Mouse (Mus musculus): ENCODE data around the gene Fem1a. TPM values are rescaled to one million over a fixed set of nuclear protein-coding genes. Genes with fewer than 3 reads are reported as not detected.

The Fem1a gene
- 1 to 10 TPM; 4.5 to 5.8 TPM for polyA plus RNA-seq (2017; shearing (Covaris generic))

- ATAC-seq: peak; percentile 84
These were observed at the start of gene Fem1a for GRCm38 (mm10) chr17:56256239-56256881. Gene Fem1a (plus strand): TSS chr17:56256810.

- no peak for ATAC-seq
These were observed 49.5 kb upstream of the Fem1a start for GRCm38 (mm10) chr17:56206986-56207674.

- no peak for ATAC-seq
These were observed 48.6 kb upstream of the Fem1a start for GRCm38 (mm10) chr17:56207963-56208530.

- no peak for ATAC-seq
These were observed 47.8 kb upstream of the Fem1a start for GRCm38 (mm10) chr17:56208821-56209220.

GRCm38 (mm10) chr17:56211090-56211489 lies 45.5 kb upstream of the Fem1a start:
- no peak for ATAC-seq

GRCm38 (mm10) chr17:56212676-56213075 lies 43.9 kb upstream of the Fem1a start:
- no peak for ATAC-seq

GRCm38 (mm10) chr17:56214229-56214628 lies 42.4 kb upstream of the Fem1a start:
- no peak for ATAC-seq

- no peak for ATAC-seq
These were observed 38.9 kb upstream of the Fem1a start for GRCm38 (mm10) chr17:56217670-56218069.

GRCm38 (mm10) chr17:56218377-56219191 lies 38.0 kb upstream of the Fem1a start, which contains the start of gene Dpp9:
Gene Dpp9 (minus strand): TSS chr17:56218905.
- ATAC-seq: peak; percentile 99

- no peak for ATAC-seq
These were observed 37.4 kb upstream of the Fem1a start for GRCm38 (mm10) chr17:56219251-56219650.

GRCm38 (mm10) chr17:56219805-56220204 lies 36.8 kb upstream of the Fem1a start:
- ATAC-seq: no peak

- no peak for ATAC-seq
These were observed 31.7 kb upstream of the Fem1a start for GRCm38 (mm10) chr17:56224916-56225315.

- ATAC-seq: no peak
These were observed 30.0 kb upstream of the Fem1a start for GRCm38 (mm10) chr17:56226566-56226965.

- ATAC-seq: no peak
These were observed 26.7 kb upstream of the Fem1a start for GRCm38 (mm10) chr17:56229943-56230342.

- no peak for ATAC-seq
These were observed 23.2 kb upstream of the Fem1a start for GRCm38 (mm10) chr17:56233389-56233788.

- no peak for ATAC-seq
These were observed 22.7 kb upstream of the Fem1a start for GRCm38 (mm10) chr17:56233818-56234469.

- no peak for ATAC-seq
These were observed 14.8 kb upstream of the Fem1a start for GRCm38 (mm10) chr17:56241541-56242401.

- ATAC-seq: no peak
These were observed 11.0 kb upstream of the Fem1a start for GRCm38 (mm10) chr17:56245608-56246007.

GRCm38 (mm10) chr17:56251136-56251829 lies 5.3 kb upstream of the Fem1a start:
- ATAC-seq: peak; percentile 49

- ATAC-seq: no peak
These were observed 1.9 kb upstream of the Fem1a start for GRCm38 (mm10) chr17:56254695-56255094.

GRCm38 (mm10) chr17:56255429-56255828 lies 1.2 kb upstream of the Fem1a start:
- no peak for ATAC-seq
